Mouse (Mus musculus) myocyte (in vitro differentiated cells): ENCODE measurements around the gene Vangl1.

Experiments used
- MAX ChIP-seq: IDR thresholded peaks from one replicate; pipeline ENCODE4 v1.6.1; 2011; ENCODE audit warnings: low read depth, mild to moderate bottlenecking, control low read depth
- POLR2A ChIP-seq: IDR thresholded peaks from one replicate; pipeline ENCODE4 v1.6.1; 2011; ENCODE audit warnings: low read depth, mild to moderate bottlenecking, control low read depth, moderate library complexity; ENCODE audit not compliant: insufficient read length
- POLR2AphosphoS2 ChIP-seq: IDR thresholded peaks from one replicate; pipeline ENCODE4 v1.6.1; 2011; ENCODE audit warnings: low read depth, control low read depth; ENCODE audit not compliant: insufficient read length
- TCF12 ChIP-seq: IDR thresholded peaks from one replicate; pipeline ENCODE4 v1.6.1; 2011; ENCODE audit warnings: mild to moderate bottlenecking, control low read depth; ENCODE audit not compliant: poor library complexity, insufficient read depth, severe bottlenecking
- USF1 ChIP-seq: IDR thresholded peaks from one replicate; pipeline ENCODE4 v1.6.1; 2011; ENCODE audit warnings: low read depth, mild to moderate bottlenecking, control low read depth, moderate library complexity

- no peak for TF ChIP-seq MAX
- TF ChIP-seq POLR2A, result no peak
- no peak for TF ChIP-seq USF1
- TF ChIP-seq TCF12, result no peak
- no peak for TF ChIP-seq POLR2AphosphoS2
Measured at GRCm38 (mm10) chr3:102210775-102211174, 6.3 kb upstream of the Vangl1 start.
